15 mouse cellular contexts compared by ENCODE assay signal in genomic region chr9:102032376-102032775, GRCm38 (mm10).
"Had no signal": no experiment of that assay in that cellular context is flagged by ENCODE, and none has a peak within 500 bp of the region (broad histone marks: within the 10 kb centered on the region; RNA-seq: fewer than 3 reads in every experiment).

No protein-coding gene starts in this region.

- H3K9ac ChIP-seq: kidney, embryonic 15.5 days; liver, embryonic 15.5 days; neural tube, embryonic 13.5 days; stomach, embryonic 15.5 days had no signal

- H3K27me3 ChIP-seq: kidney, embryonic 15.5 days; liver, embryonic 15.5 days; neural tube, embryonic 13.5 days; stomach, embryonic 15.5 days had no signal

- DNase-seq: kidney, postnatal 25 days; lung, adult 2 months; lung, postnatal 36 days; retina, postnatal 1 day; right cerebral cortex, postnatal 14 days; thymus, adult 2 months; thymus, postnatal 25 days had no signal

- H3K36me3 ChIP-seq: kidney, embryonic 15.5 days; limb, embryonic 10.5 days; liver, embryonic 15.5 days; neural tube, embryonic 13.5 days; stomach, embryonic 15.5 days had no signal

- H3K27ac ChIP-seq: kidney, embryonic 15.5 days; left cerebral cortex, adult 2 months; limb, embryonic 10.5 days; liver, embryonic 15.5 days; neural tube, embryonic 13.5 days; stomach, embryonic 15.5 days had no signal

- H3K4me1 ChIP-seq: kidney, embryonic 15.5 days; limb, embryonic 10.5 days; liver, embryonic 15.5 days; stomach, embryonic 15.5 days had no signal

- H3K4me3 ChIP-seq: kidney, embryonic 15.5 days; left cerebral cortex, adult 2 months; limb, embryonic 10.5 days; liver, embryonic 15.5 days; neural tube, embryonic 13.5 days; stomach, embryonic 15.5 days had no signal

- ATAC-seq: lung, postnatal 0 days had no signal

- H3K9me3 ChIP-seq: kidney, embryonic 15.5 days; limb, embryonic 10.5 days; liver, embryonic 15.5 days; neural tube, embryonic 13.5 days; stomach, embryonic 15.5 days had no signal

- H3K4me2 ChIP-seq: kidney, embryonic 15.5 days; liver, embryonic 11.5 days; liver, embryonic 15.5 days; neural tube, embryonic 13.5 days; stomach, embryonic 15.5 days had no signal
